Mouse (Mus musculus) liver, adult 2 months (tissue): ENCODE results near the gene Tmem206. TPM values are rescaled to one million over a fixed set of nuclear protein-coding genes. Genes with fewer than 3 reads are reported as not detected.

Source experiments
- DNase-seq: peaks from one replicate; pipeline ENCODE4 v3.0.0-alpha.2; 2011; ENCODE audit warnings: low read depth, low spot score; ENCODE audit errors: extremely low read depth
- H3K27ac ChIP-seq: fragments of 200-500 bp; replicated peaks from 2 replicates; pipeline ENCODE4 v1.5.1; 2012; ENCODE audit warnings: low read depth, mild to moderate bottlenecking, control low read depth, inconsistent platforms, low read length; ENCODE audit not compliant: insufficient read depth
- H3K27me3 ChIP-seq: fragments of 200-500 bp; 2 replicates; pipeline ENCODE4 v1.6.1; 2012; ENCODE audit warnings: mild to moderate bottlenecking, moderate library complexity, low read length, inconsistent platforms; ENCODE audit not compliant: control insufficient read depth, insufficient read depth
- H3K36me3 ChIP-seq: fragments of 200-500 bp; 2 replicates; pipeline ENCODE4 v1.6.1; 2012; ENCODE audit warnings: low read length, inconsistent platforms; ENCODE audit not compliant: control insufficient read depth, insufficient read depth
- H3K4me1 ChIP-seq: fragments of 200-500 bp; 2 replicates; pipeline ENCODE4 v1.6.1; 2011; ENCODE audit warnings: low read length; ENCODE audit not compliant: control insufficient read depth, insufficient read depth
- H3K4me3 ChIP-seq: fragments of 200-500 bp; 2 replicates; pipeline ENCODE4 v1.5.1; 2011; ENCODE audit warnings: low read depth, mild to moderate bottlenecking, control low read depth, low read length, moderate library complexity; ENCODE audit not compliant: insufficient read depth
- H3K79me2 ChIP-seq: fragments of 200-500 bp; 2 replicates; pipeline ENCODE4 v1.6.1; 2012; ENCODE audit warnings: inconsistent platforms, mild to moderate bottlenecking, low read length, moderate library complexity; ENCODE audit not compliant: control insufficient read depth, insufficient read depth
- H3K9ac ChIP-seq: fragments of 200-500 bp; 2 replicates; pipeline ENCODE4 v1.6.1; 2012; ENCODE audit warnings: low read depth, mild to moderate bottlenecking, control low read depth, inconsistent platforms, low read length
- CTCF ChIP-seq: fragments of 200-500 bp; IDR thresholded peaks from 2 replicates; pipeline ENCODE4 v1.5.1; 2011; ENCODE audit warnings: low read depth, low read length, control low read depth
- POLR2A ChIP-seq: fragments of 200-500 bp; IDR thresholded peaks from 2 replicates; pipeline ENCODE4 v1.6.1; 2011; ENCODE audit warnings: low read length, control low read depth; ENCODE audit not compliant: insufficient read depth; ENCODE audit errors: extremely low read depth
- WGBS: fragments of 180-500 bp; shearing (Covaris S2); methylation state at CpG from one replicate; pipeline ENCODE4 v1.1.7; 2018; 5-methylcytosine and 5-hydroxymethylcytosine counted together
- polyA plus RNA-seq: library from polyadenylated mRNA; depleted of rRNA; stranded (reverse); fragments of >200 nt; gene quantifications from 2 replicates; pipeline ENCODE4 v1.2.3, GENCODE M21; 2012
- total RNA-seq: library from RNA; depleted of rRNA; stranded (reverse); fragments of >200 nt; gene quantifications from 2 replicates; pipeline ENCODE4 v1.2.3, GENCODE M21; 2014

The Tmem206 gene
- total and polyA plus RNA-seq, 2 experiments = 1.0 to 1.5 TPM

- H3K27ac ChIP-seq = no peak overlapping the region
- 80% methylated on average over 7 of the region's 7 CpGs for WGBS
Measured at GRCm38 (mm10) chr1:191324733-191325590, 750 bp upstream of the Tmem206 start.

GRCm38 (mm10) chr1:191326233-191326882 is 646 bp downstream of the Tmem206 start:
- H3K4me3 ChIP-seq = peak overlapping the region; percentile 85
- peaks cover 3% of the 10 kb centered on the region for H3K4me1 ChIP-seq
- no peak overlapping the region for H3K27ac ChIP-seq
- H3K9ac ChIP-seq = peak overlapping the region; percentile 82
- H3K27me3 ChIP-seq = no peaks in the 10 kb centered on the region
- TF ChIP-seq CTCF = no peak
- TF ChIP-seq POLR2A = no peak
- WGBS = 8% methylated on average over 35 of the region's 35 CpGs
- DNase-seq = no peak
- no peaks in the 10 kb centered on the region for H3K79me2 ChIP-seq
- no peaks in the 10 kb centered on the region for H3K36me3 ChIP-seq

More at GRCm38 (mm10) chr1:191324733-191325590, 750 bp upstream of the Tmem206 start:
- TF ChIP-seq CTCF (no peak), POLR2A (no peak)
- Histone ChIP-seq H3K9ac (no peak overlapping the region), H3K79me2 (no peaks in the 10 kb centered on the region), H3K27me3 (no peaks in the 10 kb centered on the region), H3K4me1 (peaks cover 2% of the 10 kb centered on the region; the same call in 1 of the 2 replicates), H3K4me3 (no peak overlapping the region), H3K36me3 (no peaks in the 10 kb centered on the region)
- DNase-seq = peak; percentile 59

- TF ChIP-seq CTCF (no peak), POLR2A (no peak)
- H3K4me1 ChIP-seq = peaks cover 3% of the 10 kb centered on the region
- no peaks in the 10 kb centered on the region for H3K27me3 ChIP-seq
- DNase-seq = no peak
- 80% methylated on average over 8 of the region's 8 CpGs for WGBS
- no peak overlapping the region for H3K27ac ChIP-seq
- no peak overlapping the region for H3K4me3 ChIP-seq
- H3K9ac ChIP-seq = no peak overlapping the region
- no peaks in the 10 kb centered on the region for H3K79me2 ChIP-seq
- H3K36me3 ChIP-seq = no peaks in the 10 kb centered on the region
Measured at GRCm38 (mm10) chr1:191327258-191327657, 1.5 kb downstream of the Tmem206 start.

- Histone ChIP-seq H3K27ac (no peak overlapping the region; the same call in 1 of the 2 replicates), H3K9ac (no peak overlapping the region)
- WGBS = 84% methylated on average over 8 of the region's 8 CpGs
Measured at GRCm38 (mm10) chr1:191328019-191328441, 2.3 kb downstream of the Tmem206 start.

GRCm38 (mm10) chr1:191330356-191330755 is 4.6 kb downstream of the Tmem206 start:
- H3K27ac ChIP-seq = no peak overlapping the region
- H3K79me2 ChIP-seq = no peaks in the 10 kb centered on the region
- no peaks in the 10 kb centered on the region for H3K27me3 ChIP-seq
- no peak overlapping the region for H3K4me3 ChIP-seq
- no peak overlapping the region for H3K9ac ChIP-seq
- WGBS = 83% methylated on average over 4 of the region's 4 CpGs
- no peaks in the 10 kb centered on the region for H3K36me3 ChIP-seq
- DNase-seq = no peak
- TF ChIP-seq POLR2A = no peak
- TF ChIP-seq CTCF = no peak
- peaks cover 3% of the 10 kb centered on the region for H3K4me1 ChIP-seq

More at GRCm38 (mm10) chr1:191328019-191328441, 2.3 kb downstream of the Tmem206 start:
- Histone ChIP-seq H3K4me1 (peaks cover 3% of the 10 kb centered on the region), H3K27me3 (no peaks in the 10 kb centered on the region), H3K36me3 (no peaks in the 10 kb centered on the region), H3K79me2 (no peaks in the 10 kb centered on the region), H3K4me3 (no peak overlapping the region)
- no peak for DNase-seq
- TF ChIP-seq CTCF = no peak
- TF ChIP-seq POLR2A = no peak
